Mouse (Mus musculus) megakaryocyte, embryonic 14.5 days (primary cell): ENCODE measurements around the gene Nfib.

Experiments
- FLI1 ChIP-seq: IDR thresholded peaks from 2 replicates; pipeline ENCODE4 v1.6.1; 2012; ENCODE audit warnings: low read length, inconsistent platforms, mixed read lengths
- GATA1 ChIP-seq: IDR thresholded peaks from 3 replicates; pipeline ENCODE4 v1.6.1; 2012; ENCODE audit warnings: mixed read lengths, low read length, inconsistent platforms, borderline replicate concordance

DNA sequence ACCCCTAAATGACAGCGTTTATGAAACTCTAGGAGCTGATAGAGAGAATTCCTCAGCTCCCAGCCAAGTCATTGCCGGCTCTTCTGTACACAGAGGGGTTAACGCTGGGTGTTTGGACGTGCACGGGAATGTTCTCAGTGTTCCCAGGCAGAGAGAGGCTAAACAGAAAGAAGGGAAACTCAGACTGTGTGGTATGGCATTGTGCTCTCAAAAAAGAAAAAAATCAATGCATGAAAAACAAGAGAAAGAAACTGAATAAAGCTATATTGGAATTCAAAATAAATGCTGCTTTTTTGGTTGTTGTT, 455.2 kb downstream of the Nfib start:
- TF ChIP-seq GATA1, result no peak
- TF ChIP-seq FLI1, result no peak
